Mouse (Mus musculus) liver, adult 2 months (tissue): Measurements from ENCODE around the gene Ap1g2. TPM values are rescaled to one million over a fixed set of nuclear protein-coding genes. Genes with fewer than 3 reads are reported as not detected.

ENCODE experiments used
- DNase-seq: peaks from one replicate; pipeline ENCODE4 v3.0.0-alpha.2; 2011; ENCODE audit warnings: low read depth, low spot score; ENCODE audit errors: extremely low read depth
- H3K27ac ChIP-seq: fragments of 200-500 bp; replicated peaks from 2 replicates; pipeline ENCODE4 v1.5.1; 2012; ENCODE audit warnings: low read depth, mild to moderate bottlenecking, control low read depth, inconsistent platforms, low read length; ENCODE audit not compliant: insufficient read depth
- H3K27me3 ChIP-seq: fragments of 200-500 bp; 2 replicates; pipeline ENCODE4 v1.6.1; 2012; ENCODE audit warnings: mild to moderate bottlenecking, moderate library complexity, low read length, inconsistent platforms; ENCODE audit not compliant: control insufficient read depth, insufficient read depth
- H3K36me3 ChIP-seq: fragments of 200-500 bp; 2 replicates; pipeline ENCODE4 v1.6.1; 2012; ENCODE audit warnings: low read length, inconsistent platforms; ENCODE audit not compliant: control insufficient read depth, insufficient read depth
- H3K4me1 ChIP-seq: fragments of 200-500 bp; 2 replicates; pipeline ENCODE4 v1.6.1; 2011; ENCODE audit warnings: low read length; ENCODE audit not compliant: control insufficient read depth, insufficient read depth
- H3K4me3 ChIP-seq: fragments of 200-500 bp; 2 replicates; pipeline ENCODE4 v1.5.1; 2011; ENCODE audit warnings: low read depth, mild to moderate bottlenecking, control low read depth, low read length, moderate library complexity; ENCODE audit not compliant: insufficient read depth
- H3K79me2 ChIP-seq: fragments of 200-500 bp; 2 replicates; pipeline ENCODE4 v1.6.1; 2012; ENCODE audit warnings: inconsistent platforms, mild to moderate bottlenecking, low read length, moderate library complexity; ENCODE audit not compliant: control insufficient read depth, insufficient read depth
- H3K9ac ChIP-seq: fragments of 200-500 bp; 2 replicates; pipeline ENCODE4 v1.6.1; 2012; ENCODE audit warnings: low read depth, mild to moderate bottlenecking, control low read depth, inconsistent platforms, low read length
- CTCF ChIP-seq: fragments of 200-500 bp; IDR thresholded peaks from 2 replicates; pipeline ENCODE4 v1.5.1; 2011; ENCODE audit warnings: low read depth, low read length, control low read depth
- POLR2A ChIP-seq: fragments of 200-500 bp; IDR thresholded peaks from 2 replicates; pipeline ENCODE4 v1.6.1; 2011; ENCODE audit warnings: low read length, control low read depth; ENCODE audit not compliant: insufficient read depth; ENCODE audit errors: extremely low read depth
- WGBS: fragments of 180-500 bp; shearing (Covaris S2); methylation state at CpG from one replicate; pipeline ENCODE4 v1.1.7; 2018; 5-methylcytosine and 5-hydroxymethylcytosine counted together
- polyA plus RNA-seq: library from polyadenylated mRNA; depleted of rRNA; stranded (reverse); fragments of >200 nt; gene quantifications from 2 replicates; pipeline ENCODE4 v1.2.3, GENCODE M21; 2012
- total RNA-seq: library from RNA; depleted of rRNA; stranded (reverse); fragments of >200 nt; gene quantifications from 2 replicates; pipeline ENCODE4 v1.2.3, GENCODE M21; 2014

Ap1g2 gene
- total and polyA plus RNA-seq, 2 experiments, result 4.9 to 15.6 TPM

DNA sequence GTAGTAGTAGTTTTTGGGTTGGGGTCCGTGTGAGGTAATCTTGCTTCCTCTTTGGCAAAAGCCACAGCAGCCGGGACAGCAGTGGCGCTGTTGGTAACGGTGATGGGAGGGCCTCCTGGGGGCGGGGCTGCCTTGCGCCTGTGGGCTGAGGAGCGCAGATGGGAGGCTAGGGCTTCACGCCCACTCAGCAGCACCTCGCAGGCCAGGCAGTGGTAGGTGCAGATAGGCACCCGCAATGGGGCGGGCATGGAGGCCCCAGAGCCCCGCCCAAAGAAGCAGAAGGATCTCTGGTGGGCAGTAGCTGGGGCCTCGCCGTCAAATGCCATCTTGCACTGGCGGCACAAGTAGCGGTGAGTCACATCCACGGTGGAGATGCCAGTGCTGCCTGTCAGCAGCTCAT, 43.8 kb downstream of the Ap1g2 start:
- Histone ChIP-seq H3K9ac (no peak overlapping the region), H3K27me3 (no peaks in the 10 kb centered on the region), H3K4me1 (no peaks in the 10 kb centered on the region), H3K79me2 (no peaks in the 10 kb centered on the region), H3K36me3 (peaks cover 2% of the 10 kb centered on the region; the same call in 1 of the 2 replicates), H3K27ac (no peak overlapping the region), H3K4me3 (no peak overlapping the region)
- no peak for DNase-seq
- no peak for TF ChIP-seq POLR2A
- no peak for TF ChIP-seq CTCF
- WGBS, result 78% methylated on average over 16 of the region's 17 CpGs

DNA sequence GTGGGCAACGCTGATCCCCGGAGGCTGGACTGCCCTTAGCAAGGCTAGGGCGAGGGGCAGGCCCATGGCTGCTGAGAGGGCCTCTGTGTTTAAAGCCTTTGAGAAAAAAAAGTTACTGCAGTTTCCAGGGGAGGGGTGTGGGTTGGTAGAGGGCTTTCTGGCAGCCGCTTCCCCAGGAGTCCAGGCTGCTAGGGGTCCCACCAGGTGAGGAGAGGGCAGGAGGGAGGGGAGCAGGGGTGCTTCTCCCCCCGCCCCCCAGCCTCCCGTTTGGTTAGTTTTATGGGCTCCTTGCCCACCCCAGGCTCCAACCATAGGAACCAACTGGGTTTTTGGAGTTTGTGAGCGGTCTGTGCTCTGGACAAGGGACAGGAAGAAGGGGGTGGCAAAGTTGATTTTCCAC, 44.5 kb downstream of the Ap1g2 start:
- 67% methylated on average over 7 of the region's 7 CpGs for WGBS
- no peaks in the 10 kb centered on the region for H3K4me1 ChIP-seq

DNA sequence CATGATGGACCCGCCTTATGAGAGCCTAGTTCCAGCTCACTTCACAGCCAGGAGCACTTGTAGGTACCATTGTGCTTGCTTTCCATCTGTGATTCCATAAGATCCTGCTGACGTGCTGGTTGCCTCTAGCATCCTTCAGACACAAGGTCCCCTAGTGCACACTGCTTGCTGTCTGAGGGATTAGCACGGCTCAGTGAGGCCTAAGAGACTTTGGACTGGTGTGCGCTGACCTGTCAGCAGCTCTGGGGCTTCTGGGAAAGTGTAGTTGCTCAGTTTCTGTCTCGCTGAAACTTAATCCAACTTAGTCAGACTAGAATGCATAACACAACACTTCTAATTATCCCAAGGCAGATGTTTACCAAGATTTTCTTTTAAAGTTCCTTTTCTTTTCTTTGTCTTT, 46.5 kb downstream of the Ap1g2 start:
- peak; percentile 25 for DNase-seq
- 61% methylated on average over 5 of the region's 5 CpGs for WGBS

More for the DNA sequence above, 44.5 kb downstream of the Ap1g2 start:
- no peaks in the 10 kb centered on the region for H3K36me3 ChIP-seq
- DNase-seq, result no peak
- H3K4me3 ChIP-seq, result no peak overlapping the region
- H3K27me3 ChIP-seq, result no peaks in the 10 kb centered on the region
- no peak overlapping the region for H3K27ac ChIP-seq
- TF ChIP-seq CTCF, result no peak
- TF ChIP-seq POLR2A, result no peak
- H3K9ac ChIP-seq, result no peak overlapping the region
- no peaks in the 10 kb centered on the region for H3K79me2 ChIP-seq

DNA sequence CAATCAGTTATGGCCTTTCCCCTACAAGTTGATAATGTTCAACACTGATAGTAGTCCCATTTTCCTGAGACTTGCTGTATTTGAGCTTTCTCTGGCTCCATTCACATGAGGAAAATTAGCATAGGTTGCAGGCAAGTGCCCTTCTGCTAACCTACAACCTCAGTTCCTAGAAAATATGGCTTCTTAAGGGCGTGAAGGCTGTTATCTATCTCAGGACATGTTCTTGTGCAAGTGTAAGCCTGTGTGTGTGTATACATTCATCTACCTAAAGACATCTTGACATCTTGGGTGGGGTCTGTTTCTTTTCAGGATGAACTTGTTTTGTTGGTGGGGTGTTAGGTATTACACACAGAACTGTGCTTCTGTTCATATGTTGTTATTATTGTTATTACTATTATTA, 47.4 kb downstream of the Ap1g2 start:
- H3K79me2 ChIP-seq, result no peaks in the 10 kb centered on the region
- DNase-seq, result no peak
- H3K27ac ChIP-seq, result no peak overlapping the region
- H3K9ac ChIP-seq, result no peak overlapping the region
- WGBS, result 79% methylated on average over 1 of the region's 1 CpGs
- H3K4me1 ChIP-seq, result no peaks in the 10 kb centered on the region
- TF ChIP-seq POLR2A (no peak), CTCF (no peak)
- H3K36me3 ChIP-seq, result no peaks in the 10 kb centered on the region
- H3K4me3 ChIP-seq, result no peak overlapping the region
- H3K27me3 ChIP-seq, result no peaks in the 10 kb centered on the region

More for the DNA sequence above, 46.5 kb downstream of the Ap1g2 start:
- H3K27me3 ChIP-seq, result no peaks in the 10 kb centered on the region
- H3K9ac ChIP-seq, result no peak overlapping the region
- H3K27ac ChIP-seq, result no peak overlapping the region
- no peaks in the 10 kb centered on the region for H3K36me3 ChIP-seq
- TF ChIP-seq POLR2A (no peak), CTCF (no peak)
- no peaks in the 10 kb centered on the region for H3K4me1 ChIP-seq
- no peak overlapping the region for H3K4me3 ChIP-seq
- no peaks in the 10 kb centered on the region for H3K79me2 ChIP-seq

DNA sequence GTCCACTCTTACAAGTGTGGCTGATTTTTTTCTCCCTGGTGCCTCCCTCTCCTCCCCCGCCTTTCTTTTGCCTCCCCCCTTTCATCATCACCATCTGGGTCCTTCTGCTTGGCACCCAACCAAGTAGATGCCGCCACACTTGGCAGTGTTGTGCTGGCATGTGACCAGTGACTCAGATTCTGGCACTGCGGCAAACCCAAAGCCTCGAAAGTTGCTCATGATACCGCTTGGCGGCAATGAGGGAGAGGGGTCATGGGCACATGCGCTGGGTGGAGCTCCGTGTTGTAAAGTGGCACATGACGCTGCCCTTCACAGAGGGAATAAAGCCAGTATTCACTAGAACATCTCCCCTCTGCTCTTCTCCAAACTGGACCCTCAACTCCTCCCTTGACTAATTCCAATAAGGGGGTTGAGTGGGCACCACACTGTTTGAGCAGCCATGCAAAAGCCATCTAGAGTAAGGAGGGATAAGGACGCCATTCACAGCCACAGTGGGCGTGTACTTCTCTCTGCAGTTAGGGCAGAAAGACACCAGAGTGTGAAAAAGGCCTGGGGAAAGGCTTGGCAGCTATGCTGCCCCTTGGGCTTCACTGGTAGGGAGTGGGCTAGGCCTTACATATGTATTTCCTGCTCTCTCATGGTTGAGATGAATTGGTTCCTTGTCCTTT, 51.1 kb downstream of the Ap1g2 start:
- Histone ChIP-seq H3K4me3 (no peak overlapping the region), H3K9ac (no peak overlapping the region), H3K27me3 (no peaks in the 10 kb centered on the region), H3K36me3 (no peaks in the 10 kb centered on the region), H3K4me1 (no peaks in the 10 kb centered on the region), H3K27ac (no peak overlapping the region), H3K79me2 (no peaks in the 10 kb centered on the region)
- DNase-seq, result no peak
- WGBS, result 73% methylated on average over 11 of the region's 11 CpGs
- TF ChIP-seq POLR2A (no peak), CTCF (no peak)

DNA sequence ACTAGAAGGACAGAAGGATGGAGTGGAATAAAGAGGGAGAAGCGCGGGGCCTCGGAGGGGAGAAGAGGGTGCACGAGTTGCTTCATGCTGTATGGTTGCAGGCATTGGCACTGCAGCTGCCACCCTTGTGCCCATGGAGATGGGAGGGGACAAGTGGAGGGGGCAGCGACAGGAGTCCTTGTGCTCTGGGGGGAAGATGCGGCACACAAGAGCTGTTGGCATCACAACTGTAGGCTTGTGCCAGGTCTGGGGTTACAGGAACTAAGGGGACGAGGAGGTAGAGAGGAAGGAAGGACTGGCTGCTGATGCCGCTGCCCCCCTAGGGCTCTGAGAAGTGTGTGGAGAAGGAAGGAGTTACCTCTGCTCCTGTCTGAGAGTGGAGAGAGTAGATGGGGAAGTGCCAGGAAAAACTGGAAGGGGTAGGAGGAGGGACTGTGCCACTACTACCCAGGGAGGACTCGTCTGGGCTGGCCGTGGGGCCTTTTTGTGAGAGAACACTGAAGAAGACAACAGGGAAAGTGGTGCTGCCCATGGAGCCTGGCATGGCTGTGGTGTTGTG, 52.1 kb downstream of the Ap1g2 start:
- H3K27ac ChIP-seq, result no peak overlapping the region
- TF ChIP-seq CTCF, result no peak
- TF ChIP-seq POLR2A, result no peak
- no peaks in the 10 kb centered on the region for H3K36me3 ChIP-seq
- H3K4me3 ChIP-seq, result no peak overlapping the region
- no peak for DNase-seq
- H3K27me3 ChIP-seq, result no peaks in the 10 kb centered on the region
- no peaks in the 10 kb centered on the region for H3K4me1 ChIP-seq
- H3K9ac ChIP-seq, result no peak overlapping the region
- H3K79me2 ChIP-seq, result no peaks in the 10 kb centered on the region
- 82% methylated on average over 10 of the region's 10 CpGs for WGBS
